Mouse (Mus musculus): Measurements from ENCODE around the gene Cnpy4.

GRCm38 (mm10) chr5:138229511-138229910 lies 42.2 kb downstream of the Cnpy4 start:
- no peak for TF ChIP-seq EP300 (IDR thresholded peaks at IDR 0.05; ENCODE audit: low read depth)
- no peak for TF ChIP-seq CTCF (IDR thresholded peaks at IDR 0.05; ENCODE audit: low read depth)
